Mouse (Mus musculus) T-helper 1 cell (primary cell): ENCODE measurements at regions not wholly inside any gene's neighbourhood (a gene's known extent, or its start where the extent isn't known, plus 50 kb on each side); places are given as distances from the start of the nearest gene placed in this dataset.

Experiments
- in situ Hi-C: fragments of 300-600 bp; cut with MboI, MseI; formaldehyde crosslinking; loops from one replicate; pipeline ENCODE4 v1.15.1; 2025; ENCODE audit warnings: high pct_unique_total_duplicates

DNA sequence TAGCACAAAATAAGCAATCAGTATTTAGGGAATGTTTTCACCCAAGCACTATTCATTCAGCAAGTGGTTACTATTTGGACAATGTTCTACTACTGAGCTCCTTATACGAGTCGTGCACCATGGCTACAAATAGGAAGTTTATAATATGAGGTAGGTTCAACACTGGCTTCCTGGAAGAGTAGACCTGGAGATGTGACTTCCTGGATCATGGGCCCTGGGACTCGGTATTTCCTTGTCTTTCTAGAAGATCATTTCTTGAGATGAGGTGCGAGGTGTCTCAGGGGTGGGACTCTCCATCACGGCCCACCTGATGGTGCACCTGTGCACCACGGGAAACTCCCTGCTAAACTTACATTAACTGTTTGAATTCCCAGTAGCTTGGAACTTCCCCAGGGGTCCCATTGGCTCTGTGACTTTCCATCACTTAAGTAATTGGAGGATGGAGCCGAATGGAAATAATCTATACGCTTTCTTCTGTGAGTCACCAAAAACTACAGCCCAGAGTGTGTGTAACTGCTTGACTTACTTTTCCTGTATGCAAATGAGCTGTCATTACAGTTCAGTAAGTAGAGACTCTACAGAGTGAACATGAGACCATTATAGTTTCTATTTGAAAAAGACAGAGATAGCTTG, 1246.3 kb upstream of the A1bg start:
- in situ Hi-C loops = loop anchor here (5.0 to 10.0 kb wide), 3 partner anchors 288 to 754 kb away; no protein-coding TSS in a partner anchor

DNA sequence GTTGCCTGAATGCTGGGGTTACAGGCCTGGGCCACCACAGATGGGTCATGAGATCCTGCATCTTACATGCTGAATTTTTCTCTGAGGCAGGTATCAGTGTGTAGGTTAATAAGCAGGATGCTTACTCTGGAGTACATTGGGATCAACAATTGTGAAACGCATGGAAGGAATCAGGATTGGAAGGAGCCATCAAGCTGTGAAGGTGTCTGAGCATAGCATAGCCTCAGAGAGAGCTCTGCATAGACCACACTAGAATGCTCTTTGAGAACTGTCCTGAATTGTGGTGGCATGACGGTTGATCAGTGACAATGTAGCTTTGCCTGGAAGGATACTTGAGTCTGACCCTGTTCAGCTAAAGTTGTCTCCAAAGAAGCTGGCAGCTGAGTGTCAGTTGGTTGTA, 1245.7 kb upstream of the A1bg start:
- in situ Hi-C loops = loop anchor here (5.0 to 10.0 kb wide), 3 partner anchors 289 to 754 kb away; no protein-coding TSS in a partner anchor

DNA sequence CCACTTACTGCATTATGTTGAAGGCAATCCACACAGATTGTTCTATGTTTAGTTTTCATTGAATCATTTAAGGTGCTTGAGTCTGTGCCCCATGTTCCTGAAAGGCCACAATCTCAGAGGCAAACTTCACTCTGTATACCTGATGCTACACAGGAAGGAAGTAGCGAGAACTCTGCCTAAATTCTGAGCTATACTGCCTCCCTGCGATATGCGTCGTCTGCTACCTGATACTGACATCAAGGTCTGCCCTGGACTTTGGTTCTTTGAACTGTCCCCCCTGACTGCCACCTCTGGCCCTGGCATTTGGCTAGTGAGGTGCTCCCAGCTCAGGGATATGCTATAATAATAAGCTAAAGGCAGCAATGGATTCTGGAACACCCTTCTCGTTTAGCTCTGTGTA, 1244.0 kb upstream of the A1bg start:
- in situ Hi-C loops = loop anchor here (5.0 to 10.0 kb wide), 3 partner anchors 291 to 752 kb away; no protein-coding TSS in a partner anchor

DNA sequence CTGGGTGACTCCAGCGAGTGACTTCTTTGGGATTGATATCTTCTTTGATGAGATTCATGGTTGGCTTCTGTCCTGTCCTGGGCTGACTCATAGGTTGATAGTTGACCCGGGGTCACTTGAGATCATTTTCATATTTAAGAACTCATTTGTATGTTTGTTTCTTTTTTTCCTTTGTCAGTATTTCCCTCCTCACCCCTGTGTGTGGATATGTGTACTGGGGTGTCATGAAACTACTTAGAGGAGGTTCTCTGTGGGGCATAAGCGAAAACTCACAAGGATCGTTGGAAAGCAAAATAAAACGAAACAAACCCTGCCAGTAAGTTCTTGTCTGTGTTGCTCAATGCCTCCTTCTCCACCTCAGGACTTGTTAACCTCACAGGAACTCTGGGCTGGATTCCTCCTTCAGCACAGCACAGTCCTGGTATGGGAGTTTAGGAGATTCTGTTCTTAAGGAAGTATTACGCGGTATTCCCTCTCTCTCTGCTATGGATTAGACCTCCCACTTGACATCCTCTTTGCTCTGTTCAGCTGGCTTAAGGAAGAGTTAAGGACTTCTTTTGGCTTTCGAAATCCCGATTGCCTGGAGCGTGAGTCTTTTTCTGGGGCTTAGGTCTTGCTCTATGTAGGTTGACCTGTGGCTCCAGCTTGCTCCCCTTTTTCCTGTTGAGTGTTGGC, 1243.2 kb upstream of the A1bg start:
- in situ Hi-C loops = loop anchor here (5.0 to 10.0 kb wide), 3 partner anchors 291 to 751 kb away; no protein-coding TSS in a partner anchor

DNA sequence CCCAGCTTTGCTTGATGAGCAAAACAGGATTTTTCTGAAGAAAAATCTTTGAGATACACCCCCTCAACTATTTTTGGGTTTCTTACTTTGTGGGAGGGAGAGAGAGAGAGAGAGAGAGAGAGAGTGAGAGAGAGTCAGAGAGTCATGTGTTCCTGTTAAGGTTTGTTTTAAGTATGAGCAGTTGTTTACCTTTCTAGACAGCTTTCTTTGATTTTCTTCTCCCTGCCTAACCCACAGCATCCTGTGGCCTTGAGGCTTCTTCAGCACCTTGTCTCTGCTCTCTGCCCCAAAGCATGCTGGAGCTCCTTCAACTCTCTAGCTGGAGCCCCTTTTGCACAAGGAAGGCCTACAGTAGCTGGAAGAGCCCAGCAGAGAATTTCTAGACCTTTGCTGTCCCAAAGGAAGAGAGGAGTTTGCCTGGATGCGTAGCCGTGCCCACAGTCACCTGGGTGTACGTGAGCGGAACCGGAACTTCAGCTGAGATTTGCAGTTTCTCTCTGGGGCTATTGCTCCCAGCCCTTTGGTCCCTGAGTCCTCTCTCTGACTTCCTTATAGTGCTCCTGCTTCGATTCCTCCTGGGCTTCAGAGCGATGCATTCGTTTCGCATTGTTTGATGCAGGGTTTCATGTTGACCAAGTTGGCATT, 1242.1 kb upstream of the A1bg start:
- in situ Hi-C loops = loop anchor here (5.0 to 10.0 kb wide), 3 partner anchors 292 to 750 kb away; no protein-coding TSS in a partner anchor

DNA sequence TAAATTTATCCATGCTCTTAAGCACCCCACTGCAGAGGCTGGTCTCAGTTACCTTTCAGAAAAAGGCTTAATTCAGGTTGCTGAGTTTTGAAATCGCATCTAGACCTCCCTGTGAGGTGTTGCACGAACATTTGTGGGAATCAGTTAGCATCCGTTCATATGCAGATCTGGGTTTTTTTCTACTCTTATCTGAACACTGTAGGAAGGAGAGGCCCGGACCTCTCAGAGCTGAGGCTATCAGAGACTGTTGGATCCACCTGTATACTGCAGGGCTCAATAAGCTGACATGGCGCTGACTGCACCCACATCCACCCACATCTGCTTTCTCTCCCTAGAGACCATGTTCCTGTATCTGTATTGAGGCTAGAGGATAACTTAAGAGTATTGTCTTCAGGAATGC, 1240.4 kb upstream of the A1bg start:
- in situ Hi-C loops = loop anchor here (10.0 kb wide), 2 partner anchors 642 to 748 kb away; no protein-coding TSS in a partner anchor

GRCm38 (mm10) chr15:62162648-62163194, 1239.9 kb upstream of the A1bg start:
- in situ Hi-C loops = loop anchor here (10.0 kb wide), 2 partner anchors 642 to 748 kb away; no protein-coding TSS in a partner anchor

GRCm38 (mm10) chr15:62161975-62162647, 1239.3 kb upstream of the A1bg start:
- in situ Hi-C loops = loop anchor here (10.0 kb wide), 2 partner anchors 643 to 747 kb away; no protein-coding TSS in a partner anchor

DNA sequence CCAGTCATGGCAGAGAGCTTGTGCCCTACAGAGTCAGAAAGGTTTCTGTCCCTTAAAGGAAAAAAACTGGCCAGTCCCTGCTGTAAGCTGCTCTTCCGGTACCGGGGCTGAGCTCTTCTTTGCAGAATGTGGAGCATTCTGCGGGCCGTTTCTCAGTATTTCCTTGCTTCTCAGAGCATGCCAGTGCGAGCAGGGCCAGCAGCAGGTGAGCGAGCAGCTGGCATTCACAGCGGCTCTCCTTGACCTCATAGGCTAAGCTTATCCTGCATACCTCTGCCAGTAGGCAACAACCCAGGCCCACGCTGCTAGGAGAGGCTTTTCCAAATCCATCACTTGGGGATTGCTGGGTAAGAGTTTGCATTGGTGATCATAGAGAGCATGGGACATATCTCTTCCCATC, 1238.2 kb upstream of the A1bg start:
- in situ Hi-C loops = loop anchor here (10.0 kb wide), 2 partner anchors 644 to 746 kb away; no protein-coding TSS in a partner anchor

DNA sequence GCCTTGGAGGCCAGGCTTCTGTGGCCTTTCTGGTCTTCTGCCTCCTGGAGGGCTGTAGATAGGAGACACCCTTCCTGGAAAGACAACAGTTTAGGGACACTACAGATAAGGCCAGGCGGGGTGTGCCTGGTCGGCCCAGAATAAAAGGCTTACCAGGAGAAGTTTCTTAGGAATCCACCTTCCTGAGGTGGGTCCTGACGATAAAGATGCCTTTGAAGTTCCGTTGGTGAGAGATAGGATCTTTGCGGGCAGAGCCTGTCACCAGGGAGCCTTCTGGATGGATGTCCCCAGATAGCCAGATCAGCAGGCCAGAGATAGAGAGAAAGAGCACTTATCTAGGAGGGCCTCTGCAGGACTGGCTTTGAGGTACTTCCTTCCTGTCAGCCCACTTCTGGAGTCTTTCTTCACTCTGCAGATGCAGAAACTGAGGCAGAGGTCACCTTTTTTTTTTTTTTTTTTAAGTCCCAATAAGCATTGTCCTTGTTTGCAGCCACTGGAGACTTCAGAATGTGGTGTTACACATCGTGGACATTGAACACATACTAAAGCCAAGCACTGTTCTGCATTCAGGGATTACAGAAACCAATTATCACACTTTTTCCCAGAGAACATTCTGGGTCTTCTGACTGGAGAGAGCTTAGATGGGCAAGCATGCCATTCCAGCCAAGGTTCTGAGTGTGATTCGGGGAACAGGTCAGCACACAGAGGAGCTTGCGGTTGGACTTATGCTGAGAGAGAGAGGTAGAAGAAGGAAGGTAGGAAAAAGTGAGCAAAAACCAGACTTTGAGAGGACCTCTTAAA, 1236.3 kb upstream of the A1bg start:
- in situ Hi-C loops = no loop called here

DNA sequence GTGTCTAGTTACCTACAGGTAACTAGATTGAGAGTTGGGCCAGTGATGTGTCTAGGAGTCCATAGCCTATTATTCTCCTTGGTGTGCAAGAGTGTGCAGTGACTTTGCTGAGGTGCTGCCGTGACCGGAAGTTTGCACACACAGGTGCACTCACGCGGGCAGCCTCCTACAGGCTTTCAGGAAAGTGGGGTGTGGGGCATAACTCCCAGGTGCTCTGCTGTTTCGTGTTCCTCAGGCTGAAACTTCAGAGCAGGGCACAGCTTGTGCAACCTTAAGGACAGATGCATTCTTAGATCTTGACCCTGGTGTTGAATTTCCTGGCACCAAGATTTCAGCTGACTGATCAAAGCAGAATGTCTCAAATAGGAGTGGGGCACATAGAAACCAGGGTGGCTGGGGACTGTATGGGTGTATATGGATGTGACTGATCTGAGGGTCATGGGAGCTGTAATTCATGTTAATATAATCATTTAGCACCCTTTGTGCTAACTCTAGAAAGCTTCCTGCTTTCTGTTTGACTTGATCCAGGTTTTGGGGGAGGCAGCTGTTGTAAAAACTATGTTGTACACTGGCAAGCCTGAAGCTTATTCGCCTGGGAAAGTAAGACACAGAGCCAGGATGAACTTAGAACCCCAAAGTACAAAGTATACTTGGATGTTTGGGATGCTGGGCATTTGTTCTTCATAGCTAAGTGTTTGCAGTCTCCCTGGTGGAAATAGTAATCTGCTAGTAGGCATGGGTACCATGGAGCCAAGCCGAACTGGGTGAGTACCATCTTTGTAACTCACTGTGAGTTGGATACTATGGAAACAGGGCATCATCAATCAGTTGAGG, 1234.6 kb upstream of the A1bg start:
- in situ Hi-C loops = no loop called here

GRCm38 (mm10) chr15:62153222-62153621, 1230.4 kb upstream of the A1bg start:
- in situ Hi-C loops = no loop called here

DNA sequence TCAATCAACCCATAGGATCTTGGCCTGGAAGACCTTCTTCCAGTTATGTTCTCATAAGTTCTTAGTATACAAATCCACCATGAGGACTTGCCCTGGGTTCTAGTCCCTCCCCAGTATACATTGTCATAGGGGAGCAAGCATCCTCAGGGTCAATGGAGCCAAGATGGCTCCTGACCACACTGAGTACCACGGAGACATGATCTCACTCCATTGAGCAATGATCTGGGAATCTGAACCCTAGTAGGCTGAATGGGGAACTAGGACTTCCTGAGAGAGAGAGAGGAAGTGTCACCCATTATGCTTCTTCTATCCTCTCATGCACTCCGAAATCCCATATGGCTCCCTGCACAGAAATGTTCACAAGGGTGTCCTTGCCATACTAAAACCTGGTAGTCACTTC, 1229.3 kb upstream of the A1bg start:
- in situ Hi-C loops = no loop called here

GRCm38 (mm10) chr15:62151690-62152089, 1228.9 kb upstream of the A1bg start:
- in situ Hi-C loops = no loop called here

DNA sequence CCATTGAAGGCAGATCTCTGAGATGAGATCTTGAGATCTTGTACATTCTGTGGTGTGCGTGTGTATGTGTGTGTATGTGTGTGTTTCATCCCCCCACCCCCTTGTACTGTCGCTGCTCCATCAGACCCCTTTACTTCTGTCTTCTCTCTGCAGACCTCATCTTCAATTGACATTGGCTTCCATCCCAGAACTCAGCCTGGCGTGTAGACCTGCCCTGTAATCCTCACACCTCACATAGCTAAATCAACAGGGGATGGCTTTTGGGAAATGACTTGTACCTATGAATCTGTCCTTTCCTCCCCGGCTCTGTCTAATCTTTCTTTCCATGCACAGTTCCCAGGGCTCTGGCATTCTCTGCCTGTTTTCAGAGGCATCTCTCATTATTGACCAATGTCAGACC, 1227.5 kb upstream of the A1bg start:
- in situ Hi-C loops = no loop called here

DNA sequence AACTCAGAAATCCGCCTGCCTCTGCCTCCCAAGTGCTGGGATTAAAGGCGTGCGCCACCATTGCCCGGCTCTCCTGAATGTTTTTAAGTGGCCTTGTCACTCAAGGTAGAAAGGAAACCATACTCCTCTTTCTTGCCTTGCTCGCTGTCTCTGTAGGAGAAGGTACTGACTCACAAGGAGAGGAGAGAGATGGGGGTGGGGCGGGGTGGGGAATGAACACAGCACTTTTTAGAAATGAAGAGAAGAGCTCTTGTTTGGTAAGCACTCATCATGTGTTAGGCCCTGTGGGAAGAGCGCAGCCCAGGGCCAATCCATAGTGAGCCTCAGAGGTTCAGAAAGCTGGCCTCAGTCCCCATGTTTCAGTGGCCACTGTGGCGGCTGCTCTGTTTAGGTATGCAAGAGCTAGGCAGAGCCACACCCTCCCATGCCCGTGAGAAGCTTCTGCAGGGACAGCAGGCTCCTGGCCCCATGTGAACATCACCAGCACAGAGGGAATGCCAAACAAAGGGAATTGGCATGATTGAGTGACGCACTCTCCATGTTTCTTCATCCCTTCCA, 1225.9 kb upstream of the A1bg start:
- in situ Hi-C loops = no loop called here

DNA sequence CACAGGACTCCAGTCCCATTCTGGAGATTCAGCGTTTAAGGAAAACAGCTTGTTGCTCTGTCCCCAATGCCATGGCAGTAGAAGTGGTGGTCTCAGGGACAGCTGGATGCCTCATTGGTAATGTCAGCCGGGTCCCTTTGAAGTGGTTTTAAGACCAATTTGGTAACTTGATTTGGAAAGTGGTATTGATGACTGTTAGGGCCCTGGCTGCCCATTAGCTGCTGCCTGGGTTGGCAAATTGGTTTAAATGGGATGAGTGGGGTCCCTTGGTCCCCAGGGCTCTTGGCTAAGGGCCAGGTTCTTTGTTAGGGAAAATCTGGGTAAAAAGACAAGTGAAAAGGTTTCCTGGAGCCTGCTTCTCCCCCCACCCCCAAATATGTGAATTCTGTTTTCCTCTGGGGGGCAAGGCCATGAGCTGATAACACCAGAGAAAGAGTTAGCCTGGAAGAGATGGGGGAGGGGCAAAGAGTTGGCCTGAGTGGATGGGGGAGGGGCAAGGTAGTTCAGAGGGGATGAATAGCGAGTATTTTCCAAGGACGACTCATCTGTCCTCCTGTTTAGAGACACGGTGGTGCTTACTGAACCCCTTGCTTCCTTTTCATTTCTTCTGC, 1224.6 kb upstream of the A1bg start:
- in situ Hi-C loops = no loop called here

DNA sequence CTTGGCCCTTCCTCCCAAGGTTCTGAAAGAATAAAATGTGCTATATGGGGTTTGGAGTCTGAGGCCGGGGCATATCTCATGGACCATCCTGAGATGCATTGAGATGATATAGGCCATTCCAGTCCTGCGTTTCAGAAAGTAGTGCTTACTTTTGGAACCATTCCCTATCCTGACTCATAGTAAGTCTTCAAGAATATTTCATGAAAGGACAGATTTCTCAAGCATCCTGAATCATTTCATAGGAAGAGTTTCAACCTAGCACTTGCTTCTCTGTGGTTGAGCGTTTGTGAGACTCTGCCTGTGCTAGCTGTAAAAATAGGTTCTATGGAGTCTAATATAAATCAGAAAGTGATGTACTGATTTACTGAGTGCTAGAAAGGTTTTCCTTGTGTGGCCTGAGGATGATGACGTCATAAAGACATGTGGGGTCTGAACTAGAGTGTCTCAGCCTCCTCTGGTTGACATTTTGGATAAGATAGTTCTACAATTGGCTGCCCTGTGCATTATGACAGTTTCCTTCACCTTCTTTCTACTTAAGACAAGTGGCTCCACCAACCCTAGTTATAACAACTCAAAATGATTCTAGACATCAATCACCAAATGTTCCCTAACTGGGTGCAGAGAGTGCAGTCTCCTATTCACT, 1223.0 kb upstream of the A1bg start:
- in situ Hi-C loops = no loop called here
